Mouse (Mus musculus): ENCODE measurements around the gene Cept1. TPM values are rescaled to one million over a fixed set of nuclear protein-coding genes. Genes with fewer than 3 reads are reported as not detected.

Gene Cept1
- polyA plus RNA-seq (2014; fragmentation: Illumina TruSeq; extraction: RNeasy Lipid Tissue Mini Kit (QIAGEN cat#74804); ENCODE audit: low read depth, low replicate concordance): 43.9 TPM

GRCm38 (mm10) chr3:106547171-106547923, at the start of gene Cept1, which contains the start of gene Dram2:
Gene Cept1 (minus strand): TSS chr3:106547802.
Gene Dram2 (plus strand): TSS chr3:106547798.

DNA sequence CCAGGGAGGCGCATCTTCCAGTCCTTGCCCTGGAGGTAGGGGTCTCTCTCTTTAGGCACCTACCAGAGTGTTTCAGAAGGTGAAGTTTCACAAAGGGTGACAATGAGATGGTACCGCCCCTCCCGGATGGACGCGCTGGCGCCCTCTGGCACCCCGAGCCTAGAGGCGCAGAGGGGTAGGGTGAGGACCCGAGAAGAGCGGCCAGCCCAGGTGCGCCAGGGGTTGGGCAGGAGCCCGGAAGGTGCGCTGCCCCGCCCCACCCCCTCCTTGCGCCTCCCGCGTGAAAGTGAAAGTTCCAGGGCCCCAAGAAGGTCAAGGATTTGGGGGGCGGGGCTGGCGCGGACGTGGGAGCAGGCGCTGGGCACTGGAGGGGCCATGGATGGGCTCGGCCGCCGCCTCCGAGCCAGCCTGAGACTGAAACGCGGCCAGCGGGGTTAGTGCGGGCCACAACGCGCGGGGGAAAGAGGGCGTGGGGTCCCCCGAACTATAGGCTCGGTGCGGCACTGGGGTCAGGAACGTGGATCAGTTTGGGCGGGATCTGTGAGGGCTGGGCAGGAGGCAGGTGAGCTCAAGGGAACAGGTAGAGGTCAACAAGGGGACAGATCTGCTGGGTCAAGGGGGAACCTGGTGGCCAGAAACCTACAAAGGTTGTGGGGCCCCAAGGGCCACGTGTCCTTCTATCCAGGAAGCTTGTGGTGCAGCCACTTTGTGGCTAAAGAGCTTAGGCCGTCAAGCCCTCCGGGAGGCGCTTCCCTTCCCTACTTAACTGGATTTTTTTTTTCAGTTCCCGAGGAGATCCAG, 65.1 kb downstream of the Cept1 start, which contains the start of gene Dennd2d:
Gene Dennd2d, plus strand, starts transcription at position 125 of the 801 bp plus-strand sequence.

Other genes with a start within 250 kb of the Cept1 start
- not detected for gene Chil6, start 141.6 kb downstream of the Cept1 start, polyA plus RNA-seq (2014; fragmentation: Illumina TruSeq; extraction: RNeasy Lipid Tissue Mini Kit (QIAGEN cat#74804); ENCODE audit: low read depth, low replicate concordance)
- 19.7 TPM for gene Dennd2d, start 65.4 kb downstream of the Cept1 start, polyA plus RNA-seq (2014; fragmentation: Illumina TruSeq; extraction: RNeasy Lipid Tissue Mini Kit (QIAGEN cat#74804); ENCODE audit: low read depth, low replicate concordance)
- 82.2 TPM for gene Dram2, start within 50 bp of the Cept1 start, polyA plus RNA-seq (2014; fragmentation: Illumina TruSeq; extraction: RNeasy Lipid Tissue Mini Kit (QIAGEN cat#74804); ENCODE audit: low read depth, low replicate concordance)
- gene Lrif1, start 137.2 kb upstream of the Cept1 start, polyA plus RNA-seq (2014; fragmentation: Illumina TruSeq; extraction: RNeasy Lipid Tissue Mini Kit (QIAGEN cat#74804); ENCODE audit: low read depth, low replicate concordance): 24.9 TPM
- 19.0 TPM for gene Cd53, start 242.3 kb upstream of the Cept1 start, polyA plus RNA-seq (2014; fragmentation: Illumina TruSeq; extraction: RNeasy Lipid Tissue Mini Kit (QIAGEN cat#74804); ENCODE audit: low read depth, low replicate concordance)